Mouse (Mus musculus): ENCODE data around the gene Dst.

The Dst gene

GRCm38 (mm10) chr1:34246642-34246987, 338.6 kb downstream of the Dst start:
- no peak for DNase-seq

- no peak for DNase-seq
These were observed 343.1 kb downstream of the Dst start for GRCm38 (mm10) chr1:34251137-34251536.

- no peak for DNase-seq
These were observed 344.2 kb downstream of the Dst start for GRCm38 (mm10) chr1:34252267-34252666.

- DNase-seq = no peak
These were observed 345.9 kb downstream of the Dst start for GRCm38 (mm10) chr1:34253876-34254275.

GRCm38 (mm10) chr1:34259898-34260297, 351.9 kb downstream of the Dst start:
- DNase-seq = no peak

GRCm38 (mm10) chr1:34261011-34261410, 353.0 kb downstream of the Dst start:
- no peak for DNase-seq

GRCm38 (mm10) chr1:34268520-34268919, 360.5 kb downstream of the Dst start:
- DNase-seq = no peak

- no peak for DNase-seq
These were observed 361.6 kb downstream of the Dst start for GRCm38 (mm10) chr1:34269578-34269977.

GRCm38 (mm10) chr1:34273922-34274321, 365.9 kb downstream of the Dst start:
- DNase-seq = no peak

- DNase-seq = no peak
These were observed 367.8 kb downstream of the Dst start for GRCm38 (mm10) chr1:34275787-34276186.

- no peak for DNase-seq
These were observed 368.7 kb downstream of the Dst start for GRCm38 (mm10) chr1:34276756-34277155.

- DNase-seq = no peak
These were observed 369.2 kb downstream of the Dst start for GRCm38 (mm10) chr1:34277259-34277658.

GRCm38 (mm10) chr1:34283502-34283901, 375.5 kb downstream of the Dst start:
- DNase-seq = no peak

GRCm38 (mm10) chr1:34284979-34285378, 377.0 kb downstream of the Dst start:
- no peak for DNase-seq

- no peak for DNase-seq
These were observed 379.7 kb downstream of the Dst start for GRCm38 (mm10) chr1:34287731-34288130.

- DNase-seq = no peak
These were observed 380.2 kb downstream of the Dst start for GRCm38 (mm10) chr1:34288181-34288580.

- no peak for DNase-seq
These were observed 380.9 kb downstream of the Dst start for GRCm38 (mm10) chr1:34288721-34289471.

GRCm38 (mm10) chr1:34289472-34289748, 381.4 kb downstream of the Dst start:
- no peak for DNase-seq

GRCm38 (mm10) chr1:34290321-34290720, 382.3 kb downstream of the Dst start:
- DNase-seq = no peak

- peak; percentile 68 for DNase-seq
These were observed 385.2 kb downstream of the Dst start for GRCm38 (mm10) chr1:34293198-34293597.

- DNase-seq = no peak
These were observed 389.6 kb downstream of the Dst start for GRCm38 (mm10) chr1:34297636-34298035.

GRCm38 (mm10) chr1:34298631-34299184, 390.7 kb downstream of the Dst start:
- DNase-seq = no peak

GRCm38 (mm10) chr1:34299507-34299906, 391.5 kb downstream of the Dst start:
- DNase-seq = no peak

- DNase-seq = no peak
These were observed 392.4 kb downstream of the Dst start for GRCm38 (mm10) chr1:34300309-34300980.

GRCm38 (mm10) chr1:34304227-34304626, 396.2 kb downstream of the Dst start:
- DNase-seq = no peak

Measured in cerebellum, adult 11 months (tissue).